Mouse (Mus musculus) forebrain, embryonic 15.5 days (tissue): Measurements from ENCODE around the gene Appbp2. TPM values are rescaled to one million over a fixed set of nuclear protein-coding genes. Genes with fewer than 3 reads are reported as not detected.
A peak's percentile ranks its signal among the peaks of the same experiment; 100 is the strongest.

ENCODE experiments used
- ATAC-seq: fragments of 200-750 bp; cut with Nextera tagmentation; replicated peaks from 2 replicates; pipeline ENCODE4 v1.8.0; 2017; ENCODE audit warnings: mild to moderate bottlenecking, moderate TSS enrichment, moderate library complexity
- H3K27ac ChIP-seq: fragments of 300-500 bp; sonication (generic); replicated peaks from 2 replicates; pipeline ENCODE4 v1.5.1; 2015; ENCODE audit warnings: mild to moderate bottlenecking, inconsistent platforms
- H3K27me3 ChIP-seq: fragments of 300-500 bp; sonication (generic); 2 replicates; pipeline ENCODE4 v1.6.1; 2015; ENCODE audit warnings: inconsistent platforms
- H3K36me3 ChIP-seq: fragments of 300-500 bp; sonication (generic); 2 replicates; pipeline ENCODE4 v1.6.1; 2015; ENCODE audit warnings: mild to moderate bottlenecking, inconsistent platforms
- H3K4me1 ChIP-seq: fragments of 300-500 bp; sonication (generic); 2 replicates; pipeline ENCODE4 v1.6.1; 2015; ENCODE audit warnings: inconsistent platforms
- H3K4me2 ChIP-seq: fragments of 300-500 bp; sonication (generic); replicated peaks from 2 replicates; pipeline ENCODE4 v1.6.1; 2015; ENCODE audit warnings: mild to moderate bottlenecking, inconsistent platforms
- H3K4me3 ChIP-seq: fragments of 300-500 bp; sonication (generic); 2 replicates; pipeline ENCODE4 v1.5.1; 2015; ENCODE audit warnings: mild to moderate bottlenecking, inconsistent platforms
- H3K9ac ChIP-seq: fragments of 300-500 bp; sonication (generic); replicated peaks from 2 replicates; pipeline ENCODE4 v1.6.1; 2015; ENCODE audit warnings: mild to moderate bottlenecking, inconsistent platforms
- H3K9me3 ChIP-seq: fragments of 300-500 bp; sonication (generic); 2 replicates; pipeline ENCODE4 v1.6.1; 2016; ENCODE audit warnings: inconsistent platforms
- WGBS: fragments of 180-500 bp; shearing (Covaris S2); methylation state at CpG from one replicate; pipeline ENCODE4 v1.1.7; 2015; ENCODE audit warnings: mixed read lengths; 5-methylcytosine and 5-hydroxymethylcytosine counted together
- polyA plus RNA-seq: library from polyadenylated mRNA; unstranded; fragments of >200 nt; fragmentation: Nextera tagmentation; extraction: Ambion mirVana; gene quantifications from 2 replicates; pipeline ENCODE4 v1.2.1, GENCODE M21; 2015

Gene Appbp2
- polyA plus RNA-seq, 1 experiment from 2014 or later: 51.7 TPM

DNA sequence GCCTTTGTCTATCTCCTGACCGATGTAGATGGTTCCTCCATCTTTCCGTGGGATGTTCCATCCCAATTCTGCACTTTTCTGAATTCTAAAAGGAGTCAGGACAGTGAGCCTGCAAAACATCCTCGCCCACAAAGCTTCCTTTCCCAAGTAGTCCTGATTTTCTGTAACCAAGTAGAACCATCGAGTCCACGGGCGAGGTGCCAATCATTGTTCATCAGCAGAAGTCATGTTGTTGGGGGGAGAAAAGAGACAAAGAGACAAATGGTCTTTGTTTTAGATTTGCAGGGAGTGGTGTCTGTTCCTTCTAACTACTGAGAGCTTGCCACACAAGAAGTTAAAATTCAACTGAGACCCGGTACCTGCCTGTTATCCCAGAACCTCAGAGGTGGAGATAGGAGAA, 18.7 kb upstream of the Appbp2 start:
- 87% methylated on average over 7 of the region's 7 CpGs for WGBS
- Histone ChIP-seq H3K27ac (no peak overlapping the region), H3K4me2 (no peak overlapping the region), H3K9ac (no peak overlapping the region), H3K27me3 (no peaks in the 10 kb centered on the region), H3K9me3 (no peaks in the 10 kb centered on the region), H3K4me1 (no peaks in the 10 kb centered on the region), H3K4me3 (no peak overlapping the region), H3K36me3 (no peaks in the 10 kb centered on the region)
- ATAC-seq: no peak

- WGBS: 77% methylated on average over 5 of the region's 5 CpGs
- no peaks in the 10 kb centered on the region for H3K9me3 ChIP-seq
- H3K4me1 ChIP-seq: no peaks in the 10 kb centered on the region
- ATAC-seq: no peak
- no peak overlapping the region for H3K4me2 ChIP-seq
- no peak overlapping the region for H3K27ac ChIP-seq
- H3K27me3 ChIP-seq: no peaks in the 10 kb centered on the region
- H3K4me3 ChIP-seq: no peak overlapping the region
- no peaks in the 10 kb centered on the region for H3K36me3 ChIP-seq
- H3K9ac ChIP-seq: no peak overlapping the region
Measured at GRCm38 (mm10) chr11:85253006-85253405, 18.1 kb upstream of the Appbp2 start.

GRCm38 (mm10) chr11:85251955-85252354, 17.0 kb upstream of the Appbp2 start:
- Histone ChIP-seq H3K27me3 (no peaks in the 10 kb centered on the region), H3K9ac (no peak overlapping the region), H3K4me1 (no peaks in the 10 kb centered on the region), H3K27ac (no peak overlapping the region), H3K4me2 (no peak overlapping the region), H3K9me3 (no peaks in the 10 kb centered on the region), H3K4me3 (no peak overlapping the region), H3K36me3 (no peaks in the 10 kb centered on the region)
- 89% methylated on average over 5 of the region's 5 CpGs for WGBS
- ATAC-seq: no peak

DNA sequence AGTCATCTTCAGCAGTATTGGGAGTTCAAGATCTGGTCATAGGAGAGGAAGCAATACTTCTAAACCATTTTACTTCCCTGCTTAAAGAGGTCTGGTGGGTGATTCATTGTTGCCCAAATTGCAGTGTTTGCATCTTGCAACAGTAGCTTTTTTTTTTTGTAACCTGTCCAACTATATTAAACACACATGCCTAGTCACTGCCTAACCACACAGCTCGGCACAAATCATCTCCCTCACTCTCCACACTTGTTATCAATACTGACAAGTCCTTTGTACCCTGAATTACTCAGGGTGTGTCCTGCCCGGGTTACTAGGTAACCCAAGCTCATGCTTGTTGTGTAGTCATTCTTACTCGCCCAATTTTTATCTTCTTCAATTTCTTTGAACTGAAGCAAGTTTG, 15.5 kb upstream of the Appbp2 start:
- Histone ChIP-seq H3K4me3 (no peak overlapping the region), H3K27me3 (no peaks in the 10 kb centered on the region), H3K27ac (no peak overlapping the region), H3K9me3 (no peaks in the 10 kb centered on the region), H3K9ac (no peak overlapping the region), H3K36me3 (no peaks in the 10 kb centered on the region), H3K4me2 (no peak overlapping the region), H3K4me1 (no peaks in the 10 kb centered on the region)
- WGBS: 68% methylated on average over 3 of the region's 3 CpGs
- ATAC-seq: no peak

DNA sequence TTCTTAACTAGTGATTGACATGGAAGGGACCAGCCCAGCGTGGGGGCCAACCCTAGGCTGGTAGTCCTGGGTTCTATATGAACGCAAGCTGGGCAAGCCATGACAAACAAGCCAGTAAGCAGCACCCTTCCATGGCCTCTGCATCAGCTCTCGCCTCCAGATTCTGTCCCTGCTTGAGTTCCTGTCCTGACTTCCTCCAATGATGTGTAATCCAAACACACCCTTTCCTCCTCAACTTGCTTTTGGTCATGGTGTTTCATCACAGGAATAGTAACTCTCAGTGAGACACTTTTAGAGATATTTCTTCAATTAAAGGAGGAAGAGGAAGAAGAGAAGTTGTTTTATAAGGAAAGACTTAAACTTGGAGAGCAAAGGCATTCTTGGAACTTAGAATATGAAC, 14.4 kb upstream of the Appbp2 start:
- 81% methylated on average over 3 of the region's 3 CpGs for WGBS
- H3K27ac ChIP-seq: no peak overlapping the region
- H3K36me3 ChIP-seq: no peaks in the 10 kb centered on the region
- H3K4me2 ChIP-seq: no peak overlapping the region
- H3K9ac ChIP-seq: no peak overlapping the region
- H3K9me3 ChIP-seq: no peaks in the 10 kb centered on the region
- H3K4me3 ChIP-seq: no peak overlapping the region
- H3K4me1 ChIP-seq: no peaks in the 10 kb centered on the region
- H3K27me3 ChIP-seq: no peaks in the 10 kb centered on the region
- ATAC-seq: no peak

DNA sequence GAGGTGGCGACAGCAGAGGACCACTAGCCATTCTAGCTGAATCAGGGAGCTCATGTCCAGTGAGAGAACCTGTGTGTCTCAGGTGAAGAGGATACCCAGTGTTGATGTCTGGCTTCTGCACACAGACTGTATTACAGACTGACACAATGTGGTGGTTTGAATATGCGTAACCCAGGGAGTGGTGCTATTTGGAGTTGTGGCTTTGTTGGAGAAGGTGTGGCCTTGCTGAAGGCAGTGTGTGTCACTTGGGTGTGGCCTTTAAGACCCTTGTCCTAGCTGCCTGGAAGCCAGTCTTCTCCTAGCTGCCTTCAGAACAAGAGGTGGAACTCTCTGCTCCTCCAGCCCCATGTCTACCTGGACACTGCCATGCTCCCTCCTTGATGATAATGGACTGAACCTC, 13.2 kb upstream of the Appbp2 start:
- Histone ChIP-seq H3K4me3 (no peak overlapping the region), H3K36me3 (no peaks in the 10 kb centered on the region), H3K27ac (no peak overlapping the region), H3K4me1 (no peaks in the 10 kb centered on the region), H3K9ac (no peak overlapping the region), H3K9me3 (no peaks in the 10 kb centered on the region), H3K27me3 (no peaks in the 10 kb centered on the region), H3K4me2 (no peak overlapping the region)
- ATAC-seq: no peak
- WGBS: 97% methylated on average over 2 of the region's 2 CpGs

GRCm38 (mm10) chr11:85241226-85241625, 6.3 kb upstream of the Appbp2 start:
- WGBS: 93% methylated on average over 8 of the region's 8 CpGs

GRCm38 (mm10) chr11:85240211-85240610, 5.3 kb upstream of the Appbp2 start:
- no peak for ATAC-seq
- H3K27me3 ChIP-seq: no peaks in the 10 kb centered on the region
- WGBS: 87% methylated on average over 3 of the region's 3 CpGs
- H3K9me3 ChIP-seq: no peaks in the 10 kb centered on the region
- H3K4me3 ChIP-seq: no peak overlapping the region
- H3K9ac ChIP-seq: no peak overlapping the region
- H3K4me1 ChIP-seq: peaks cover 4% of the 10 kb centered on the region; the same call in 1 of the 2 replicates
- no peak overlapping the region for H3K27ac ChIP-seq
- H3K36me3 ChIP-seq: no peaks in the 10 kb centered on the region
- H3K4me2 ChIP-seq: no peak overlapping the region

More at GRCm38 (mm10) chr11:85241226-85241625, 6.3 kb upstream of the Appbp2 start:
- no peak for ATAC-seq
- Histone ChIP-seq H3K36me3 (no peaks in the 10 kb centered on the region), H3K27me3 (no peaks in the 10 kb centered on the region), H3K27ac (no peak overlapping the region), H3K9me3 (no peaks in the 10 kb centered on the region), H3K4me2 (no peak overlapping the region), H3K4me3 (no peak overlapping the region), H3K9ac (no peak overlapping the region), H3K4me1 (no peaks in the 10 kb centered on the region)

DNA sequence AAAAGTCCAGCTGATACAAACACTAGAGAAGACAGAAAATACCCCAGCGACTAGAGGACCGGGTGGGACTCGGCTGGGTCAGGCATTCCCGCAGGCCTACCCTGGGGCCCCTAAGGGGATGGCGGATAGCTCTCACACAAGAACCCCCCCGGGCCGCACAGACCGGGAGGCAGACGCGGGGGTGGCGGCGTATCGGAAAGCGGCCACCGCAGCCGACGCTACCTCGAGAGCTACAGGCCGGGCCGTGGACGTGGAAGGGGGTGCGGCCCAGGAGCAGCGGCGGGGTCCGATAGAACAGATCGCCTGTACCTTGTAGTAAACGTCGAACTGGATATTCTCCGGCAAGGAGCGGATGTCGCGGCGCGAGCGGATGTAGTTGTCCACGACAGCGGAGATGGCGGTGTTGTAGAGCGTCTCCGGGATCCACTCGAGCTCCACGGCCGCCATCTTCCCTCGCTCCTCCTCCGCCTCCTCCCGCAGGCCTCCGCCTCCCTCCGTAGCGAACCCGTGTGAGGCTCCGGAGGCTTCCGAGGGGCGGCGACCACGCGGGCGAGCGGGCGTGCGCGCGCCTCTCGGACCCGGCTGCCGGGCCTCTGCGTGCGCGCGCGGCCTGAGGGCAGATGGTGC, 454 bp downstream of the Appbp2 start:
- no peaks in the 10 kb centered on the region for H3K27me3 ChIP-seq
- peaks cover 20% of the 10 kb centered on the region for H3K4me1 ChIP-seq
- no peaks in the 10 kb centered on the region for H3K36me3 ChIP-seq
- H3K9ac ChIP-seq: peak overlapping the region; percentile 90
- no peaks in the 10 kb centered on the region for H3K9me3 ChIP-seq
- H3K4me2 ChIP-seq: peak overlapping the region; percentile 82
- H3K27ac ChIP-seq: peak overlapping the region; percentile 97
- H3K4me3 ChIP-seq: peak overlapping the region; percentile 88
- peak; percentile 95 for ATAC-seq
- WGBS: under 1% methylated on average over 69 of the region's 70 CpGs

DNA sequence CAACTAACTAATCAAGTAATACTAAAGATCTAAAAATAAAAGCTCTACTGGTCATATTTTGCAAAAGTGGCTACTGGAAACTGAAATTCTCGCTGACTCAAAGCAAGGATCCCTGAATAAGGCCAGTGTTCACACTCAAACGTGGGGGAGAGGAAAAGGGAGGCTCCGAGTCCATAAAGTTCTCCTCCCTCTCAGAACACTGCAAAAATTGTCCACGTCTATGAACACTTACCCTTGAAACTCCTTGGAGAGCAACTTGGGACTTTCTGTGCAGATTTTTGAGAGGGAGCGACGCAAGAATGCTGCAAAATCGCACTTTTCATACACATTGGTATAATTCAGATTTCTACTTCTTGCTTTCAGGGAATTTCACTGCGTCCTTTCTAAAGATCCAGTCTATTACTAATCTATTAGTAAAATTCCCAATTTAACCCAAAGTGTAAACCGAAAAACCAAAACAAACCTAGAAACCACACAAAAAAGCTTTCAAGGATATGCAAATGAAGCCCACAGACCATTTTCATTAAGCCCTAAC, 1.2 kb downstream of the Appbp2 start:
- H3K27ac ChIP-seq: peak overlapping the region; percentile 97
- WGBS: 8% methylated on average over 9 of the region's 9 CpGs
- no peak for ATAC-seq

DNA sequence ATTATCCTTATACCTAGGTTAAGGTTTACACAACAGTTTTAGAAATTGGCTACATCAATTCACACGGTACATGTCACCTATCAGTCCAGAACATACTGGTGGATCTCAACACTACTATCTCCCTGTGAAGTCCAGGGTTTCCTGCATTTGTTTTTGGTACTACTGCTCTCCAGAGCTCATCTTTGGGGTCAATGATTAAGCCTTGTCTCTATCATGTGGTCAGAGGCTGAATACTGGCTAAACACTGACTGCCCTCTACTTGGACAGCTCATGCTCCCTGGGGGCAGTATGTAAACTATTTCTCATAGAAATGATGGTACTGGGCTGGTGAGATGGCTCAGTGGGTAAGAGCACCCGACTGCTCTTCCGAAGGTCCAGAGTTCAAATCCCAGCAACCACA, 11.7 kb downstream of the Appbp2 start:
- WGBS: 93% methylated on average over 3 of the region's 3 CpGs

More for the DNA sequence above, 1.2 kb downstream of the Appbp2 start:
- H3K9ac ChIP-seq: peak overlapping the region; percentile 90
- peak overlapping the region; percentile 88 for H3K4me3 ChIP-seq
- no peaks in the 10 kb centered on the region for H3K27me3 ChIP-seq
- no peaks in the 10 kb centered on the region for H3K9me3 ChIP-seq
- H3K36me3 ChIP-seq: no peaks in the 10 kb centered on the region
- peaks cover 20% of the 10 kb centered on the region for H3K4me1 ChIP-seq
- peak overlapping the region; percentile 82 for H3K4me2 ChIP-seq

GRCm38 (mm10) chr11:85222561-85222960, 12.4 kb downstream of the Appbp2 start:
- H3K27ac ChIP-seq: no peak overlapping the region
- H3K4me3 ChIP-seq: no peak overlapping the region
- ATAC-seq: no peak
- H3K4me1 ChIP-seq: no peaks in the 10 kb centered on the region
- H3K27me3 ChIP-seq: no peaks in the 10 kb centered on the region
- H3K4me2 ChIP-seq: no peak overlapping the region
- WGBS: 96% methylated on average over 6 of the region's 6 CpGs
- H3K36me3 ChIP-seq: peaks cover 5% of the 10 kb centered on the region; the same call in 1 of the 2 replicates
- no peak overlapping the region for H3K9ac ChIP-seq
- H3K9me3 ChIP-seq: no peaks in the 10 kb centered on the region

More for the DNA sequence above, 11.7 kb downstream of the Appbp2 start:
- peaks cover 5% of the 10 kb centered on the region; the same call in 1 of the 2 replicates for H3K36me3 ChIP-seq
- H3K4me3 ChIP-seq: no peak overlapping the region
- no peak for ATAC-seq
- H3K9me3 ChIP-seq: no peaks in the 10 kb centered on the region
- no peak overlapping the region for H3K4me2 ChIP-seq
- H3K9ac ChIP-seq: no peak overlapping the region
- no peaks in the 10 kb centered on the region for H3K27me3 ChIP-seq
- no peak overlapping the region for H3K27ac ChIP-seq
- H3K4me1 ChIP-seq: no peaks in the 10 kb centered on the region

DNA sequence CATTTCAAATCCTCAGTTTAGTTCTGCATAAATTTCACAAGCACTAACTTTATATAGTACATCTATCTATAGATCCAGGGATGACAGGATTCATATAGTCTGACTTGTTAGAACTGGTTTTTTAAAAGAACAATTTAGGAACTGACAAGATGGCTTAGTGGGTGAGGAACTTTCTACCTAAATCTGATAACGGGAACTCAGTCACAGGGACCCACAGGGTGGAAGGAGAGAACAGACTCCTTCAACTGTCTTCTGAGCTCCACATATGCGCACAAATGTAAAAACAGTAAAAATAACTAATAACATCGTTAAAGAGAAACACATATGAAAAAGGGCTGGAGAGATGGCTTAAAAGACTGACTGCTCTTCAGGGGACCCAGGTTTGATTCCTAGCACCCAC, 15.9 kb downstream of the Appbp2 start:
- Histone ChIP-seq H3K4me1 (no peaks in the 10 kb centered on the region), H3K9me3 (no peaks in the 10 kb centered on the region), H3K27ac (no peak overlapping the region), H3K4me2 (no peak overlapping the region), H3K27me3 (no peaks in the 10 kb centered on the region), H3K36me3 (peaks cover 20% of the 10 kb centered on the region), H3K9ac (no peak overlapping the region), H3K4me3 (no peak overlapping the region)
- WGBS: 91% methylated on average over 3 of the region's 3 CpGs
- no peak for ATAC-seq
